Mouse (Mus musculus): ENCODE results near the gene Aoah. TPM values are rescaled to one million over a fixed set of nuclear protein-coding genes. Genes with fewer than 3 reads are reported as not detected.

Gene Aoah
- polyA plus RNA-seq, 1 experiment from 2014 or later, result 1.1 TPM

DNA sequence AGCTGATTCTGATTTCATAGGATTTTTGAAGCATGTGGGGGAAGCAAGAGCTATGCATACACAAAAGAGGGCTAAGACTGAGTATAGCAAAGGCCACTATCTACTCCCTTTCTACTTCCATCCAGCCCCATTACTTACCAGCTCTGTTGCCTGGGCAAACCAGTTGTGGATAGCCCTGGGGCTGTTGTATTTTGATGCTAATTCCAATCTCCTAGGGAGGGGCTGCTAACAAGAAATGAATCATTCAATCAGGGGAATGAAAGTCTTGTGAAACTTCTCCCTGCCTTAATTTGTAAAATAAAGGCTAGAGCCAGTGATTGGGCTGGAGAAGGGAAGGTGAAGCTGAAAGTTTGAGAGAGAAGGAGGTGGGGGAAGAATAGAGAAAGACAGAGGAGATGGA is 142.1 kb downstream of the Aoah start:
- H3K36me3 ChIP-seq, result no peaks in the 10 kb centered on the region
- H3K27ac ChIP-seq, result no peak overlapping the region
- no peak for ATAC-seq
- H3K4me1 ChIP-seq, result no peaks in the 10 kb centered on the region
- no peak overlapping the region for H3K4me2 ChIP-seq
- no peak overlapping the region for H3K4me3 ChIP-seq
- no peaks in the 10 kb centered on the region for H3K27me3 ChIP-seq (replicated peaks)
- no peak overlapping the region for H3K9ac ChIP-seq
- H3K9me3 ChIP-seq (replicated peaks), result no peaks in the 10 kb centered on the region

DNA sequence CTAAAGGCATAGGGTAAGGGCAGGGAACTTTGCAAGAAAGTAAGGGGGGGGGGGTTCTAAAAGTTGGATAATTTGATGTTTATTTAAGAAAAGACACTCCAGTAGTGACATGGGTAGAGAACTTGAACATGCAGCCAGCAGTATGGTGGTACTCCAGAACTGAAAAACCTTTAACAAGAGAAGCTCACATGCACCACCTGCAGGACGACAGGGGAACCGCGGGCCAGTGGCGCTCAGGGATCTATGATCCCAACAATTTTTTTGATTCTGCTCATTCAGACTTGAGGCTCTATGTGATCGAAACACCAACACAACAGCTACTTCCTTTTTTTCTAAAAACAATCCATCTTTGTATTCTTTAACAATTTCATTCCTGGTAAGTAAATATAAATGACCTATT is 143.5 kb downstream of the Aoah start:
- no peaks in the 10 kb centered on the region for H3K36me3 ChIP-seq
- H3K27ac ChIP-seq, result no peak overlapping the region
- H3K4me1 ChIP-seq, result no peaks in the 10 kb centered on the region
- no peak overlapping the region for H3K9ac ChIP-seq
- H3K9me3 ChIP-seq (replicated peaks), result no peaks in the 10 kb centered on the region
- H3K27me3 ChIP-seq (replicated peaks), result no peaks in the 10 kb centered on the region
- H3K4me2 ChIP-seq, result no peak overlapping the region
- WGBS (ENCODE audit: insufficient replicate concordance), result 12% methylated on average over 5 of the region's 5 CpGs
- ATAC-seq, result no peak
- H3K4me3 ChIP-seq, result no peak overlapping the region

DNA sequence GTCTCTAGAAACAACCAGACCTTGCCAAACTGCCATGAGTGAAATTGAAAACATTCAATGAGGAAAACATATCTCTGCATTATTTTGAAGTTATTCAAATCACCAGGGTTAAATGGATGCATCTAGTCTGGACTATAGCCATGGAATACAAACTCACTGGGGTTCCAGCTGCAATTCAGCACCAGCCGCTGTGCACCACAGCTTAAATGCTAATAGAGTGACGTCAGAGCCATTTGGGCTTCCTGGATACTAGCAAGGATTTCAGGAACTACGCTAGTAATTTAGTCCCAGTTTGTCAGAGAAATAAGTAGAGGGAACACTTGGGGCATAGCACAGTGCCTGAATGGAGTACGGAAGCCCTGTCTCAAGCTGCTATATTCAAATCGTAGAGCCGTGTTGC is 145.2 kb downstream of the Aoah start:
- Histone ChIP-seq H3K4me1 (no peaks in the 10 kb centered on the region), H3K9ac (no peak overlapping the region), H3K27me3 (replicated peaks) (no peaks in the 10 kb centered on the region), H3K4me3 (no peak overlapping the region), H3K36me3 (no peaks in the 10 kb centered on the region), H3K4me2 (no peak overlapping the region), H3K27ac (no peak overlapping the region), H3K9me3 (replicated peaks) (no peaks in the 10 kb centered on the region)
- ATAC-seq, result no peak
- 69% methylated on average over 6 of the region's 6 CpGs for WGBS (ENCODE audit: insufficient replicate concordance)

DNA sequence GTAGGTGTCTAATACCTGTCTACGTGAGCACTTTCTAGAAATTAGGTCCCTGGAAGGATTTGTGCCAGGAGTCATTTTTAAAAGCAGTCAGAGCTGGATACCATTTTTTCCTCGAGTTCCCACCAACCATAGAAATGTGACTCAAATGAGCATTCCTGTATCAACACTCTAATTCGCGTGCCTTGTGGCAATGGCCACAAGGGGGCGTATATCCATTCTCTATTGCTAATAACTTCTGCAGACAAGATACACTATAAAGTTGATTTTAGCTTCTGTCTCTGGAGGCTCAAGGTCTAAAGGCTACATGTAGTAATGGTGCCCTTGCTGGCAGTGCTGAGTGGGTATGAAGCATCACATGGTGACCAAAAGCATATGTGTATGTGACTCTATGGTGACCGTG is 146.5 kb downstream of the Aoah start:
- ATAC-seq, result no peak
- no peaks in the 10 kb centered on the region for H3K27me3 ChIP-seq (replicated peaks)
- H3K9ac ChIP-seq, result no peak overlapping the region
- no peaks in the 10 kb centered on the region for H3K9me3 ChIP-seq (replicated peaks)
- no peaks in the 10 kb centered on the region for H3K4me1 ChIP-seq
- no peaks in the 10 kb centered on the region for H3K36me3 ChIP-seq
- H3K4me3 ChIP-seq, result no peak overlapping the region
- no peak overlapping the region for H3K27ac ChIP-seq
- WGBS (ENCODE audit: insufficient replicate concordance), result 33% methylated on average over 6 of the region's 6 CpGs
- no peak overlapping the region for H3K4me2 ChIP-seq

DNA sequence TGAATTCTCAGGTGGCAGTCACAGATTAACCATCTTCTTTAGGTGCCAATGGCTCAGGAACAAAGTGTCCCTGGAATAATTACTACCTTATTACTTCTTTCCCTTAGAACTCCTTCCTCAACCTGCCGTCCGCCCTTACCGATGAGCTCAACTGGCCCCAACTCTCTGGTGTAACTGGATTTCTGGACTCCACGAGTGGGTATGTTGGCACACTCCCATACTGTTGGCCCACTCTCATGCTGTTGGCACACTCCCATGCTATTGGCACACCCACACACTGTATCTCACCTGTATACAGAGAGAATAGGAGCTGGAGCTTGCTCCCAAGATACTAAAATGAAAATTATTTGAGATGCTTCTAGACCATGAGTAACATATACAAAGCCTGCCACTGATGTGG is 147.8 kb downstream of the Aoah start:
- 84% methylated on average over 4 of the region's 4 CpGs for WGBS (ENCODE audit: insufficient replicate concordance)
- Histone ChIP-seq H3K9ac (no peak overlapping the region), H3K27me3 (replicated peaks) (no peaks in the 10 kb centered on the region), H3K9me3 (replicated peaks) (no peaks in the 10 kb centered on the region), H3K4me3 (no peak overlapping the region), H3K27ac (no peak overlapping the region), H3K4me2 (no peak overlapping the region), H3K4me1 (no peaks in the 10 kb centered on the region), H3K36me3 (no peaks in the 10 kb centered on the region)
- ATAC-seq, result no peak

DNA sequence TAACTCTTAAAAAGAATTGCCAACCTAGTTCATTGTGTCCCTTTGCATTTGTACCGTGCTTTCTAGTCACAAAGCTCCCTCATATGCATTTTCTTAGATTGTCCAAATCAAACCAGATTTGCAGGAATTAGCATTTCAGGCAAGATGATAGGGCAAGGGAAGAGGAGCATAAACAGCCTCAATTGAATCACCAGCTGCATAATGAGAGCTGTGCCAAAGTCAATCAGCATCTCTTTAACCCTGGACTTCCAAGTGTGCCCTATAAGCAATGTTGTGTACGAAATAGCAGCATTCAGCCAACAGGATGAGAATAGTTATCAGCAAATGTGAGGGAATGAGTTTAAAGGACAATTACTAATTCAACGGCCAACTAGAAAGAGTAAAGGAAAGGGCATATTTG is 169.2 kb downstream of the Aoah start:
- H3K36me3 ChIP-seq, result no peaks in the 10 kb centered on the region
- no peak overlapping the region for H3K4me2 ChIP-seq
- H3K4me3 ChIP-seq, result no peak overlapping the region
- no peak overlapping the region for H3K9ac ChIP-seq
- no peaks in the 10 kb centered on the region for H3K9me3 ChIP-seq (replicated peaks)
- WGBS (ENCODE audit: insufficient replicate concordance), result 69% methylated on average over 3 of the region's 3 CpGs
- H3K4me1 ChIP-seq, result no peaks in the 10 kb centered on the region
- no peaks in the 10 kb centered on the region for H3K27me3 ChIP-seq (replicated peaks)
- H3K27ac ChIP-seq, result no peak overlapping the region
- no peak for ATAC-seq

DNA sequence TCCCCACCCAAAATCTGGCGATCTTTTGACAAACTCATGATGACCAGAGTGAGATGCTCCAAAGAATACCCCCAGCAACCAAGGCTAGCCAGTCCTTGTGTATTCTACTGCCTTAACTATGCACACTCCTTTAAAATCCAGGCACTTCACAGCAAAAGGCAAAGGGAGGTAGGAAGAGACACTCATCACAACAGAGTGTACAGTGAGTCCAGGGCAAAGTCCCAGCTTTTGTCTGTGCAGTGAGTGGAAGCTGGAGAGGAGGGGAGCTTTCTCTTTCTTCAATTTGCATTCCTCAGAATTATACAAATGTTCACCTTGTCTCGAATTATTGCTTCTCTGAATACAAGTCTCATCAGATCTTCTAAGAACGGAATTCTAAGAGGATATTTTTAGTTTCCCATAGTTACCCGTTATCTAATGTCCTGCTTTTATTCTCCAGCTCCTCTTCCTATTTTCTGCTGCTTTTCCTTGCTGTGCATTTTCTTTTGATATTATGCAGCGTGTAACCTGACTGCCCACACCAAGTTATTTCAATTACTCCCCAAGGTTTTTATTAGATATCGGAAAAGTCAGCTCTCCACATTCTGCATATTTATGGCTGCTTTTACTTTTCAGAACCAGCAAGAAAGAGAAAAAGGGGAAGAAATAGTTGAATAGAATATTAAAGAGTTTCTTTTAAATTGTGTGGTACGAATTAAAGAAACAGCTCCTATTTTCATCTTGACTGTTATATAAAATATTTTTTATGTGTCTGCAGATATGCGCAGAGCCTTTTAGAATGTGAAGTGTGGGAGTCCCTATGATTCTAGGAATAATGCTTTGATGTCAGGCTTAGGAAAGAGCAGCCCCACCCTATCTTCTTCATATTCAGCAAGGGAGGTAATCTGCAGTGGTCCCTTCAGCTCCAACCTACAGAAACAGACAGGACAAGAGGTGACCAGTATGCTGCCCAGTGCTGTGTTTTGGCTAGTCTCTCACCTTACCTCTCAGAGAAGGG is 187.6 kb downstream of the Aoah start:
- no peaks in the 10 kb centered on the region for H3K27me3 ChIP-seq (replicated peaks)
- H3K9me3 ChIP-seq (replicated peaks), result no peaks in the 10 kb centered on the region
- H3K36me3 ChIP-seq, result no peaks in the 10 kb centered on the region
- H3K4me2 ChIP-seq, result no peak overlapping the region
- no peak for ATAC-seq
- H3K4me1 ChIP-seq, result no peaks in the 10 kb centered on the region
- WGBS (ENCODE audit: insufficient replicate concordance), result 61% methylated on average over 8 of the region's 8 CpGs
- H3K27ac ChIP-seq, result no peak overlapping the region
- H3K4me3 ChIP-seq, result no peak overlapping the region
- no peak overlapping the region for H3K9ac ChIP-seq

DNA sequence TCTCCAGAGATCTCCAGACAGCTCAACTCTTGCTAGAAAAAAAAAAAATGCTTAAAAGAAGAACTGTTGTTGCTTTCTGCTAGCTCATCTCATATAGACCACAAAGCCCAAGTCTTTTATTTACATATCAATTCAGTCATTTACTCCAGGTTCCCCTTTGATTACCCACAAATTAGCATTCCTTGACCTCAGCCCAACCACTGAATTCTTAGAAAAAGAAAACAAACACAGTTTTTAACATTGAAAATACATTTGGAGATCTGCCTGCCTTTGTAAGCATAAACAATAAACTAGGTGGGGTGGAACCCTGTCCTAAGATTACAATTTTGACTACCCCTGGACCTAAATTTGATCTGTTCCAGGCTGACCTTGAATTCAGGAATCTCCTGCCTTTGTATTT is 191.6 kb downstream of the Aoah start:
- Histone ChIP-seq H3K4me1 (no peaks in the 10 kb centered on the region), H3K9ac (no peak overlapping the region), H3K27ac (no peak overlapping the region), H3K4me3 (no peak overlapping the region), H3K4me2 (no peak overlapping the region), H3K27me3 (replicated peaks) (no peaks in the 10 kb centered on the region), H3K9me3 (replicated peaks) (no peaks in the 10 kb centered on the region), H3K36me3 (no peaks in the 10 kb centered on the region)
- no peak for ATAC-seq

DNA sequence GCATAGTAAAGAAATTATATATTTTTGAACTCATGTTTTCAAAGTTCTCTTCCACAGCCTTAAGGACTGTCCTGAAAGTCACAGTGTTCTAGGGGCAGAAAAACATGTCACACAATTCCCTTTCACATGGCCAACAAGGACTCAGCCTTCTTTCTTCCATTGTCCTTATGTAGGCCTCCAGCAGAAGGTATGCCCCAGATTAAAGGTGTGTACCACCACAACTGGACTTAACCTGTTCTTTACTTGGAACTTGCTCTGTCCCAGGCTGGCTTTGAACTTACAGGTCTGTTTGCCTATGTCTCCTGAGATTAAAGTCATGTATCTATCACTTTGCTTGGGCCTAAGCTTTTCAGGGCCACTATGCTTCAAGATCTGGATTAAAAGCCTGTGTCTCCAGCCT is 192.0 kb downstream of the Aoah start:
- Histone ChIP-seq H3K4me3 (no peak overlapping the region), H3K4me1 (no peaks in the 10 kb centered on the region), H3K9me3 (replicated peaks) (no peaks in the 10 kb centered on the region), H3K36me3 (no peaks in the 10 kb centered on the region), H3K27ac (no peak overlapping the region), H3K4me2 (no peak overlapping the region), H3K27me3 (replicated peaks) (no peaks in the 10 kb centered on the region), H3K9ac (no peak overlapping the region)
- no peak for ATAC-seq

DNA sequence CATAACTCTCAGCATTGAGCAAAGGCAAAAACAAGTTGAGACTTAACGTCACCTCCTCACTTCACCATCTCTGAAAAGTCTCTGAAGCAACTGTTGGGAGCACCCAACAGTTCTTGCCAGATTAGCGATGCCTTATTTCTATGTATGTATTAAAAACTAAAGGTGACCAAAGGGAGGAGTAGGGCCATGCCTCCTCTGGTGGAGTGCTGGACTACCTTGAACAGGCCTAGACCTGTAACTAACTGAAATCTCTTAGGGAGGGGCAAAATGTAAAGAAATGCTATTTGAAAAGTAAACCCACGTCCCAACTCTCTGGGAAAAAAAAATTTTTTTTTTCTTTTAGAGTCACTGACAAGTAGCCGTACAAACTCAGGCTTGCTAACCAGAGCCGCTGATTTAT is 211.3 kb downstream of the Aoah start:
- H3K9me3 ChIP-seq (replicated peaks), result no peaks in the 10 kb centered on the region
- no peaks in the 10 kb centered on the region for H3K36me3 ChIP-seq
- ATAC-seq, result no peak
- no peaks in the 10 kb centered on the region for H3K4me1 ChIP-seq
- no peaks in the 10 kb centered on the region for H3K27me3 ChIP-seq (replicated peaks)
- H3K9ac ChIP-seq, result no peak overlapping the region
- no peak overlapping the region for H3K27ac ChIP-seq
- H3K4me2 ChIP-seq, result no peak overlapping the region
- H3K4me3 ChIP-seq, result no peak overlapping the region
- WGBS (ENCODE audit: insufficient replicate concordance), result 75% methylated on average over 5 of the region's 5 CpGs

DNA sequence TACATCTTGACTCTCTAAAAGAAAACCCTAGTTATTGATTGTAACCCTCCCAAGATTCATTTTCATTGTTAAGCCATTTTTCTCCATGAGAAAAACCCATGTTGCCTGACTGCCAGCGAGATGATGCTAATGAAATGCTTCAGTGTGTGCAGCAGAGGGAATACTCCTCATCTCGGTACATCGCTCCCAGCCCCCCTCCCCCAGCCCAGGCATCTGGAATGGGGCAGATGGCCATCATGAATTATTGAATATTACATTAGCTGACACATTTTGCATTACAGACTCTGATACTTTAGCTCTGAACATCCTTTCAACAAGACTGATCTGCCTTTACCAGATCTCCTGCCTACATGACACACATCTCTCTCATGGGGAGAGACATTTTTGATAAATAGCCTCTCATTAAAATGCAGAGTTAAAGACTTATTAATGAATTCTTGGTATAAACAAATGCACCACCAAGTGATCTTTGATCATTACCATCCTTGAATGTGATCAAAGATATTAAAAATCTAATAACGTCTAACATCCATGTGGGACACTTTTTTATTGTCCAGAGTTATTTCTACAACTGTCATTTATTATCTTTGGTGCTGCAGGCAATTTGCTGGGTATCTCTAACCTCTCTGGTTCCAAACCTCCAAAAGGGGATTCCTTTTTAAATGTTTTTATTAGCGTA is 211.9 kb downstream of the Aoah start:
- H3K9ac ChIP-seq, result no peak overlapping the region
- H3K4me3 ChIP-seq, result no peak overlapping the region
- H3K36me3 ChIP-seq, result no peaks in the 10 kb centered on the region
- no peaks in the 10 kb centered on the region for H3K27me3 ChIP-seq (replicated peaks)
- no peaks in the 10 kb centered on the region for H3K9me3 ChIP-seq (replicated peaks)
- 73% methylated on average over 5 of the region's 5 CpGs for WGBS (ENCODE audit: insufficient replicate concordance)
- no peak overlapping the region for H3K4me2 ChIP-seq
- ATAC-seq, result no peak
- no peak overlapping the region for H3K27ac ChIP-seq
- H3K4me1 ChIP-seq, result no peaks in the 10 kb centered on the region

DNA sequence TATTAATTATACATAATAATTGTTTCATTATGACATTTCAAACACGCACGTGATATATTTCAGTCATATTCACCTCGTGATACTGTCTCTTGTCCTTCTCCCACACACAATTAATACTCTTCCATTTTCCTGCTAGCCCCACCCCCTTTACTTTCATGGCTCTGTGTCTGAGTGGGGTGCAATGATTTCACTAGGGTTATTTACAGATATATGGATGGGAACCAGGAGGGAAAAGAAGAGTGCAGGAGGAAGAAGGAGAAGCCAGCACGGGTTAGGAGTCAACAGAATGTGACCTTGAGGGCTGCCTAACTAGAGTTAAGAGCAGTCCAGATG is 212.4 kb downstream of the Aoah start:
- Histone ChIP-seq H3K9me3 (replicated peaks) (no peaks in the 10 kb centered on the region), H3K4me2 (no peak overlapping the region), H3K27me3 (replicated peaks) (no peaks in the 10 kb centered on the region), H3K9ac (no peak overlapping the region), H3K4me3 (no peak overlapping the region), H3K27ac (no peak overlapping the region), H3K4me1 (no peaks in the 10 kb centered on the region), H3K36me3 (no peaks in the 10 kb centered on the region)
- WGBS (ENCODE audit: insufficient replicate concordance), result 68% methylated on average over 4 of the region's 4 CpGs
- no peak for ATAC-seq

DNA sequence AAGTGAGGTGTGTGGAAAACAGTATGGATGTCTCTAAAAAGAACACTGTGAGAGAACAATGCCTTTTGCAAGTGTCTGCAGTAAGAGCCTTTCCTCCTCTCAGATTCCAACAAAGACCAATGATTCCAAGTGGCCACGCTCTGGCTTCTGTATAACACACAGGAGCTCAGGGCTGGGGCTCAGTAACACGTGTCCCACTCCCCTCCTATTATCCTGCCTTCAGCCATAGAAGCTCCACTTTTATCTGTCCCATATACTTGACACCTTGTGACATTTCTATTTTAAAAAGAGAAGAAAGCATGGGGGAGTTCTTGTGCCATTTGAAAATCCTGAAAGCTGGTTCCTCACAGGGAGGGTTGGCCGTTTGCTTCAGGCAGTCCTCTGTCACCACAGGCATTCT is 219.7 kb downstream of the Aoah start:
- H3K9ac ChIP-seq, result no peak overlapping the region

More for the DNA sequence above, 219.7 kb downstream of the Aoah start:
- no peak overlapping the region for H3K4me2 ChIP-seq
- 53% methylated on average over 3 of the region's 3 CpGs for WGBS (ENCODE audit: insufficient replicate concordance)
- H3K27me3 ChIP-seq (replicated peaks), result no peaks in the 10 kb centered on the region
- no peak overlapping the region for H3K4me3 ChIP-seq
- H3K36me3 ChIP-seq, result no peaks in the 10 kb centered on the region
- H3K9me3 ChIP-seq (replicated peaks), result no peaks in the 10 kb centered on the region
- no peak overlapping the region for H3K27ac ChIP-seq
- ATAC-seq, result no peak
- no peaks in the 10 kb centered on the region for H3K4me1 ChIP-seq
